Mouse (Mus musculus): ENCODE results near the gene Pfkp.

DNA sequence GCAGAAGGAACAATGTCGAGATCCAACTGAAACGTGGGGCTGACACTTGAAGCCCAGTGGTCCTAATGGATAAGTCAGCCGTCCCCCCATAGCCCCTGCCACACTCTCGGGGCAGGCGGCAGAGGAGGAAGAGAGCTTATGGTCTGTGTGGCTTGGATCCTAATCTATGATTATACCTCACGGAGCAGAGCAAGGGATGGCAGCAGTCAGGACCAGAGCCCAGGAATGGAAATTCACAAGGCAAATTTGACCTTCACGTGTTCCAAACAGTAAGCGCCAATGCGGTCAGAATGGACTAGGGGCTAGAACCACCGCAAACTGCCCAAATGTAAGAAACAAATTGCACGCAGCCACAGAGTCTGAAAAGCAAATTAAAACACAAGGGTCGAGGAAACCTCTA lies 14.5 kb downstream of the Pfkp start:
- TF ChIP-seq POLR2A (IDR thresholded peaks at IDR 0.05; ENCODE audit: control insufficient read depth, extremely low read depth, insufficient read depth, low read length, poor library complexity): no peak
- no peak for TF ChIP-seq CTCF (IDR thresholded peaks at IDR 0.05; ENCODE audit: borderline replicate concordance, control insufficient read depth, extremely low read depth, insufficient read depth, low read length, poor library complexity)
